Mouse (Mus musculus): ENCODE measurements at regions not wholly inside any gene's neighbourhood (a gene's known extent, or its start where the extent isn't known, plus 50 kb on each side); places are given as distances from the start of the nearest gene placed in this dataset.

DNA sequence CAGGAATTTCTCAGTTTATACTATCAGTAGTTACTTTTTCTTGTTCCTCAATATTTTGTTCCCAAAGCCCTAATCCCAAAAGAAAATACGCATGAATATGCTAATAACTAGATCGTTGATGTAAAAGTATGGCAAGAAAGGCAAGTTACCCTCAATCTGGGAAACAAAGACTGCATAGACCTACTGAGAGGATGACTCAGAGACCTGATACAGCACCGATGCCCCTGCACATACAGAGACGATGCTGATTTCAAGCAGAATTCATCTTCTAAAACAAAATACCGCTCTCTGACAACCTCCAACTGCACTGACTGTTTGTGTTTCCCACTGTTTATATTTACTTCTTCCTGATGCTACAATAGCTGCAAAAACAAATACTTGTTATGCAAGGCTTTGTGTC, 133.7 kb upstream of the Zic4 start:
- no peak overlapping the region for H3K27ac ChIP-seq
- H3K27me3 ChIP-seq (ENCODE audit: insufficient read depth, low read length), result no peaks in the 10 kb centered on the region
- no peaks in the 10 kb centered on the region for H3K36me3 ChIP-seq (ENCODE audit: insufficient read depth, low read length)
- TF ChIP-seq CTCF (IDR thresholded peaks at IDR 0.05; ENCODE audit: low read depth), result no peak
- H3K9me3 ChIP-seq (ENCODE audit: low read length), result no peaks in the 10 kb centered on the region
- H3K4me3 ChIP-seq (ENCODE audit: low read length), result no peak overlapping the region
- WGBS, result 44% methylated on average over 5 of the region's 5 CpGs
- ATAC-seq (no peak), DNase-seq (ENCODE audit: low spot score) (peak; percentile 3)
- peak overlapping the region; percentile 46; the same call in 1 of the 2 replicates for H3K4me2 ChIP-seq (ENCODE audit: low read depth, low read length)
- H3K9ac ChIP-seq (replicated peaks; ENCODE audit: low read length), result no peak overlapping the region
- H3K4me1 ChIP-seq (ENCODE audit: insufficient read depth, low read length), result no peaks in the 10 kb centered on the region

GRCm38 (mm10) chr9:91253886-91254285, 108.3 kb upstream of the Zic4 start:
- H3K9ac ChIP-seq (replicated peaks; ENCODE audit: low read length), result no peak overlapping the region
- no peak overlapping the region for H3K4me3 ChIP-seq (ENCODE audit: low read length)
- no peak for ATAC-seq
- no peak for TF ChIP-seq CTCF (IDR thresholded peaks at IDR 0.05; ENCODE audit: low read depth)
- H3K36me3 ChIP-seq (ENCODE audit: insufficient read depth, low read length), result no peaks in the 10 kb centered on the region
- DNase-seq (ENCODE audit: low spot score), result no peak
- 67% methylated on average over 1 of the region's 1 CpGs for WGBS
- no peaks in the 10 kb centered on the region for H3K9me3 ChIP-seq (ENCODE audit: low read length)
- H3K27me3 ChIP-seq (ENCODE audit: insufficient read depth, low read length), result no peaks in the 10 kb centered on the region
- H3K4me1 ChIP-seq (ENCODE audit: insufficient read depth, low read length), result no peaks in the 10 kb centered on the region
- H3K4me2 ChIP-seq (ENCODE audit: low read depth, low read length), result no peak overlapping the region
- no peak overlapping the region for H3K27ac ChIP-seq

DNA sequence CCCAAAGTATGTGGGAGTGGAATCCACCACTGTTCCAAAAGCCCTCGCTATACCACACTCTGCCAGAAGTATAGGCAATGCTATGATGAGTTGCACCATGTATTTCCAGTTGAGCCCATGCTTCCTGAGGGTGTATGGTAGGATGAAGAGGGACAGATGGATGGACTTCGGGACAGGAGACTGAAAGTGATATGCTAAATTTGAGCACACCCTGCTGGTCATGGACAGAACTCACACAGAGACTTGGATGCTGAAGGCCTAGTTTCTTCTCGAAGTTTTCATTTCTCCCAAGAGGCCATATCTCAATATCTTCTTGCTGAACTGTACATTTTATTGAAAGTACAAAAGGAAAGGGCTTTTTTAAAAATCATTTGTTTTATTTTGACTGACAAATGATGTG, 70.9 kb upstream of the Zic4 start:
- no peaks in the 10 kb centered on the region for H3K9me3 ChIP-seq (ENCODE audit: low read length)
- no peak overlapping the region for H3K9ac ChIP-seq (replicated peaks; ENCODE audit: low read length)
- H3K4me2 ChIP-seq (ENCODE audit: low read depth, low read length), result no peak overlapping the region
- DNase-seq (ENCODE audit: low spot score), result no peak
- TF ChIP-seq CTCF (IDR thresholded peaks at IDR 0.05; ENCODE audit: low read depth), result no peak
- ATAC-seq, result no peak
- no peaks in the 10 kb centered on the region for H3K27me3 ChIP-seq (ENCODE audit: insufficient read depth, low read length)
- H3K4me3 ChIP-seq (ENCODE audit: low read length), result no peak overlapping the region
- H3K36me3 ChIP-seq (ENCODE audit: insufficient read depth, low read length), result no peaks in the 10 kb centered on the region; the same call in 1 of the 2 replicates
- 77% methylated on average over 3 of the region's 3 CpGs for WGBS
- no peak overlapping the region for H3K27ac ChIP-seq
- no peaks in the 10 kb centered on the region for H3K4me1 ChIP-seq (ENCODE audit: insufficient read depth, low read length)

Data from hindbrain, postnatal 0 days (tissue).